Mouse (Mus musculus) heart, adult 2 months (tissue): ENCODE data around the gene Med23. TPM values are rescaled to one million over a fixed set of nuclear protein-coding genes. Genes with fewer than 3 reads are reported as not detected.

Experiments used
- DNase-seq, 2 experiments: peaks; one replicate each; pipeline ENCODE4 v3.0.0; 2021
- H3K27ac ChIP-seq: fragments of 200-600 bp; 2 replicates; pipeline ENCODE4 v1.8.1; 2022
- H3K27me3 ChIP-seq: fragments of 200-500 bp; 2 replicates; pipeline ENCODE4 v1.6.1; 2012; ENCODE audit warnings: mild to moderate bottlenecking, low read length, inconsistent platforms, mixed read lengths; ENCODE audit not compliant: control insufficient read depth, insufficient read depth
- H3K36me3 ChIP-seq: fragments of 200-500 bp; 2 replicates; pipeline ENCODE4 v1.6.1; 2012; ENCODE audit warnings: low read length, inconsistent platforms; ENCODE audit not compliant: control insufficient read depth, insufficient read depth
- H3K4me1 ChIP-seq: fragments of 200-500 bp; 2 replicates; pipeline ENCODE4 v1.6.1; 2011; ENCODE audit warnings: low read length; ENCODE audit not compliant: control insufficient read depth, insufficient read depth
- H3K4me3 ChIP-seq: fragments of 200-600 bp; 2 replicates; pipeline ENCODE4 v1.8.1; 2022
- H3K79me2 ChIP-seq: fragments of 200-500 bp; replicated peaks from 2 replicates; pipeline ENCODE4 v1.6.1; 2012; ENCODE audit warnings: mild to moderate bottlenecking, inconsistent platforms, low read length, moderate library complexity, mixed read lengths; ENCODE audit not compliant: control insufficient read depth, insufficient read depth
- H3K9ac ChIP-seq: fragments of 200-500 bp; 2 replicates; pipeline ENCODE4 v1.6.1; 2012; ENCODE audit warnings: low read depth, mild to moderate bottlenecking, control low read depth, inconsistent platforms, low read length, mixed read lengths
- CTCF ChIP-seq: fragments of 200-600 bp; IDR thresholded peaks from 2 replicates; pipeline ENCODE4 v1.8.1; 2022; ENCODE audit warnings: antibody characterized with exemption, mild to moderate bottlenecking, moderate library complexity
- EP300 ChIP-seq: fragments of 200-500 bp; IDR thresholded peaks from 2 replicates; pipeline ENCODE4 v1.6.1; 2011; ENCODE audit warnings: low read depth, low read length, control low read depth; ENCODE audit not compliant: insufficient read depth
- POLR2A ChIP-seq: fragments of 200-500 bp; IDR thresholded peaks from 2 replicates; pipeline ENCODE4 v1.6.1; 2011; ENCODE audit warnings: mild to moderate bottlenecking, low read depth, low read length, control low read depth; ENCODE audit not compliant: insufficient read depth
- WGBS: fragments of 180-500 bp; shearing (Covaris S2); methylation state at CpG from one replicate; pipeline ENCODE4 v1.1.7; 2018; 5-methylcytosine and 5-hydroxymethylcytosine counted together
- intact Hi-C: fragments of 180-260 bp; cut with DNase I; formaldehyde crosslinking; loops from one replicate; pipeline ENCODE4 v1.15.1; 2025
- polyA plus RNA-seq: library from polyadenylated mRNA; depleted of rRNA; stranded (reverse); fragments of >200 nt; gene quantifications from 2 replicates; pipeline ENCODE4 v1.2.3, GENCODE M21; 2012
- total RNA-seq, 2 experiments: library from RNA; stranded (reverse); gene quantifications; 2 replicates each; pipeline ENCODE4 v1.2.3; 2021

Gene Med23
- total and polyA plus RNA-seq, 3 experiments, result 10.6 to 14.4 (median 13.5) TPM

- WGBS, result 54% methylated on average over 8 of the region's 8 CpGs
- peaks cover 1% of the 10 kb centered on the region; the same call in 1 of the 2 replicates for H3K4me1 ChIP-seq
- no peaks in the 10 kb centered on the region for H3K79me2 ChIP-seq
- H3K27me3 ChIP-seq, result no peaks in the 10 kb centered on the region
- H3K9ac ChIP-seq, result no peak overlapping the region
- DNase-seq, result no peak
- no peak overlapping the region for H3K4me3 ChIP-seq
- H3K27ac ChIP-seq, result no peak overlapping the region
- intact Hi-C loops, result no loop called here
- TF ChIP-seq CTCF (no peak), POLR2A (no peak)
- H3K36me3 ChIP-seq, result peaks cover 4% of the 10 kb centered on the region; the same call in 1 of the 2 replicates
These were observed 45.2 kb upstream of the Med23 start for GRCm38 (mm10) chr10:24824621-24825020.

DNA sequence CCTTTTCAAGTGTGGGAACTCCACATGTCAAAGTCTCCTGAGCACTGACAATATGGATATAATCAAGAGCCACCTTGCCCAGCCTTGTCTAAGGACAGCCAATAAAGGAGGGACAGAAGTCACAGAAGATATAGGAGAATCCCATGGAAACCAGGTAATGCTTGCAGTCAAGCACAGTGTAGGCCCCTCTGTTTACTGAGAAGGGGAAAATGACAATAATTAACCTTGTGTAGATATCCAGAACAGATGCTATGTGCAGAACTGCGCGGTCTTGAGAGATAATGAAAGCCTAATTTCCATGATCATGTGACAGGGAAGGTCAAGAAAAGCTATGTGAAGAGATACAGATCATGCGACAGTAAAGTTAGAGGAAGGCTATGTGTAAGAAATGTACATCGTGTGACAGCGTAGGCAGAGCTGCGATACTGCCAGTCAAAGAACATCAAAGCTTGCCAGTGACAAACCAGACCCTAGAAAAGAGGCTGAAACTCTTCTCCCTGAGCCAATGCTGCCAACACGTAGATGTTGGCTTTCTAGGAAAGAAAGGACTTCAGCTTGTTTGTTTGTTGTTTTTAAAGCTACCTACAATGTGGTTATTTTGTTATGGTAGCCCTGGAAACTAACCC, 44.2 kb upstream of the Med23 start:
- H3K4me3 ChIP-seq, result no peak overlapping the region
- intact Hi-C loops, result no loop called here
- no peaks in the 10 kb centered on the region for H3K79me2 ChIP-seq
- TF ChIP-seq POLR2A (no peak), CTCF (no peak), EP300 (no peak)
- H3K27ac ChIP-seq, result no peak overlapping the region
- H3K27me3 ChIP-seq, result no peaks in the 10 kb centered on the region
- H3K9ac ChIP-seq, result no peak overlapping the region
- 78% methylated on average over 7 of the region's 7 CpGs for whole genome bisulfite sequencing
- peaks cover 1% of the 10 kb centered on the region; the same call in 1 of the 2 replicates for H3K4me1 ChIP-seq
- H3K36me3 ChIP-seq, result peaks cover 4% of the 10 kb centered on the region; the same call in 1 of the 2 replicates
- DNase-seq, result no peak

DNA sequence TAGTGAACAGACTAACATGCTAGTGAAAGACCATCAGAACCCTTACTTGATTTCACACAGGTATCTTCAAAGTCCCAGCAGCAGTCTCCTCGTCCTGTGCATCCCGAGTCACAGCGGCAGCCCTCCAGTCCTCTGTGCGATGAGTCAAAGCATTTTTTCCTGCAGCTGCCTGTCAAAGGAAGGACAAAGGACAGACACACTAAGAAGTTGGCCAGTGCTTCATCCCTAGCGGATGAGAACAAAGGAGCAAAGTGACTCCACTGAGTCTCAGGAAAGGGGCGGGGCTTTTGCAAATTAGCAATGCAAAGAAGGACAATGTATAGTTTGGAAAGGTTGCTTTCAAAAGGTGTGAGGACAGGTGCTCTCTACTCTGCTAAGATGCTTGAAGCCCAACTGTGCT, 43.7 kb upstream of the Med23 start:
- intact Hi-C loops, result no loop called here
- 24% methylated on average over 6 of the region's 6 CpGs for WGBS

DNA sequence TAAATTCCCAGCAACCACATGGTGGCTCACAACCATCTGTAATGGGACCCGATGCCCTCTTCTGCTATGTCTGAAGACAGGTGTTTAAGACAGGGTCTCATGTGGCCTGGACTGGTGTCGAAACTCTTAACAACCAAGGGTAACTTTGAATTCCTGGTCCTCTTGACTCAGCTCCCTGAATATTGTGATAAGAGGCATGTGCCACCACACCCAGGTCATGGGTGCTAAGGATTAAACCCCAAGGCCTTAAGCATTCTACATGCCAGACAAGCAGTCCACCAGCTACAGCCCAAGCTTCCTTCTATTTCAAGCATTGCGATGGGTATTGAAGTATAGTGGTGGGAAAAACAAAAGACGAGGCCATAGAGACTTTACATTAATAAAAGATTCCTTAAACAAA, 41.6 kb upstream of the Med23 start:
- H3K27me3 ChIP-seq, result no peaks in the 10 kb centered on the region
- H3K36me3 ChIP-seq, result peaks cover 4% of the 10 kb centered on the region; the same call in 1 of the 2 replicates
- H3K79me2 ChIP-seq, result no peaks in the 10 kb centered on the region
- H3K4me3 ChIP-seq, result no peak overlapping the region
- no peak overlapping the region for H3K27ac ChIP-seq
- peaks cover 1% of the 10 kb centered on the region; the same call in 1 of the 2 replicates for H3K4me1 ChIP-seq
- H3K9ac ChIP-seq, result no peak overlapping the region
- intact Hi-C loops, result no loop called here
- no peak for TF ChIP-seq CTCF
- TF ChIP-seq POLR2A, result no peak
- no peak for TF ChIP-seq EP300
- no peak for DNase-seq
- WGBS, result 92% methylated on average over 4 of the region's 4 CpGs

More for the DNA sequence above, 43.7 kb upstream of the Med23 start:
- no peak for DNase-seq
- H3K36me3 ChIP-seq, result peaks cover 4% of the 10 kb centered on the region; the same call in 1 of the 2 replicates
- no peak overlapping the region for H3K27ac ChIP-seq
- H3K27me3 ChIP-seq, result no peaks in the 10 kb centered on the region
- H3K4me3 ChIP-seq, result no peak overlapping the region
- peaks cover 1% of the 10 kb centered on the region; the same call in 1 of the 2 replicates for H3K4me1 ChIP-seq
- TF ChIP-seq EP300 (no peak), POLR2A (no peak), CTCF (no peak)
- H3K9ac ChIP-seq, result no peak overlapping the region
- no peaks in the 10 kb centered on the region for H3K79me2 ChIP-seq

DNA sequence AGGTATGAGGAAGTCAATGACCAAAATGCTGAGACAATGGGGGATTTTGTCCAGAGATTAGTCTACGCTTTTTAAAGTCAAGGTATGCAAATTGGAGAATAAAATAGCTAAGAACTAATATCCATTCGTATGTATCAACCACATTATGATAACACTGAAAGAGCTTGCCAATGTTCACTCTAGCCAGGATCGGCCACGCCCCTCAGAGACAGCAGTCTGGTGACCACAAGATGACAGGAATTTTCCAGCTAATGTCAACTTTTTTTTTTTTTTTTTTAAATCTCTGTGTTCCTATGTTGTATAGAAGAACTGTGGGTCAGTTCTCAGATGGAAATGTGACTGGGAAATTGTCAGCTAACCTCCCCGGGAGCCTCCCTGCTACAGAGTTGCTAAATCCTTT, 39.3 kb upstream of the Med23 start:
- TF ChIP-seq CTCF, result no peak
- no peak overlapping the region for H3K9ac ChIP-seq
- no peaks in the 10 kb centered on the region for H3K79me2 ChIP-seq
- H3K27me3 ChIP-seq, result no peaks in the 10 kb centered on the region
- intact Hi-C loops, result no loop called here
- 62% methylated on average over 5 of the region's 5 CpGs for WGBS
- DNase-seq, result no peak
- peaks cover 2% of the 10 kb centered on the region; the same call in 1 of the 2 replicates for H3K36me3 ChIP-seq
- no peak overlapping the region for H3K4me3 ChIP-seq
- H3K27ac ChIP-seq, result no peak overlapping the region
- no peaks in the 10 kb centered on the region for H3K4me1 ChIP-seq

GRCm38 (mm10) chr10:24831377-24832095, 38.2 kb upstream of the Med23 start:
- Histone ChIP-seq H3K36me3 (no peaks in the 10 kb centered on the region), H3K4me3 (no peak overlapping the region), H3K79me2 (no peaks in the 10 kb centered on the region), H3K4me1 (no peaks in the 10 kb centered on the region), H3K27ac (no peak overlapping the region), H3K9ac (no peak overlapping the region), H3K27me3 (no peaks in the 10 kb centered on the region)
- intact Hi-C loops, result no loop called here
- DNase-seq, result no peak
- WGBS, result 54% methylated on average over 15 of the region's 15 CpGs
- TF ChIP-seq CTCF (no peak), EP300 (no peak), POLR2A (no peak)
